In genomic region chr15:25893327-25893726, GRCm38 (mm10) we compare ENCODE assay signal across 15 mouse cellular contexts. TPM values are rescaled to one million over a fixed set of nuclear protein-coding genes. Genes with fewer than 3 reads are reported as not detected.
DNase-seq lines count a peak whose midpoint lies in the region; ATAC-seq lines count a peak whose summit lies in the region.
"Had no signal": no experiment of that assay in that cellular context is flagged by ENCODE, and none has a peak within 500 bp of the region (broad histone marks: within the 10 kb centered on the region; RNA-seq: fewer than 3 reads in every experiment).

No protein-coding gene starts in this region.

- H3K4me3 ChIP-seq in hindbrain, embryonic 15.5 days: no peak overlapping the region
- no peak overlapping the region for H3K4me3 ChIP-seq in hindbrain, embryonic 11.5 days (ENCODE audit: low read depth, low read length)
- H3K4me3 ChIP-seq in lung, embryonic 16.5 days (ENCODE audit: low read length): no peak overlapping the region
- no peak overlapping the region for H3K4me3 ChIP-seq in macrophage (ENCODE audit: inconsistent target)
- H3K4me3 ChIP-seq in heart, embryonic 10.5 days: no peak overlapping the region
- H3K4me3 ChIP-seq: embryonic facial prominence, embryonic 12.5 days; heart, adult 2 months; limb, embryonic 12.5 days; stomach, embryonic 15.5 days had no signal

- no peaks in the 10 kb centered on the region for H3K4me1 ChIP-seq in hindbrain, embryonic 15.5 days (replicated peaks)
- no peaks in the 10 kb centered on the region for H3K4me1 ChIP-seq in hindbrain, embryonic 11.5 days (replicated peaks; ENCODE audit: control insufficient read depth, insufficient read depth, low read length)
- no peaks in the 10 kb centered on the region for H3K4me1 ChIP-seq in lung, embryonic 16.5 days (replicated peaks; ENCODE audit: control insufficient read depth, insufficient read depth, low read length)
- H3K4me1 ChIP-seq in heart, embryonic 10.5 days: no peaks in the 10 kb centered on the region; the same call in 1 of the 2 replicates
- H3K4me1 ChIP-seq: embryonic facial prominence, embryonic 12.5 days; limb, embryonic 12.5 days; stomach, embryonic 15.5 days had no signal

- no peak overlapping the region for H3K4me2 ChIP-seq in hindbrain, embryonic 15.5 days
- H3K4me2 ChIP-seq in hindbrain, embryonic 11.5 days (replicated peaks; ENCODE audit: low read depth, low read length): no peak overlapping the region
- H3K4me2 ChIP-seq in lung, embryonic 16.5 days (ENCODE audit: low read depth, low read length): no peak overlapping the region
- H3K4me2 ChIP-seq: embryonic facial prominence, embryonic 12.5 days; limb, embryonic 12.5 days; stomach, embryonic 15.5 days had no signal

- no peaks in the 10 kb centered on the region for H3K27me3 ChIP-seq in hindbrain, embryonic 15.5 days
- no peaks in the 10 kb centered on the region for H3K27me3 ChIP-seq in hindbrain, embryonic 11.5 days (ENCODE audit: control insufficient read depth, insufficient read depth, low read length)
- H3K27me3 ChIP-seq in lung, embryonic 16.5 days (ENCODE audit: control insufficient read depth, insufficient read depth, low read depth, low read length): no peaks in the 10 kb centered on the region
- no peaks in the 10 kb centered on the region for H3K27me3 ChIP-seq in heart, embryonic 10.5 days (ENCODE audit: insufficient read depth, poor library complexity, severe bottlenecking)
- H3K27me3 ChIP-seq: embryonic facial prominence, embryonic 12.5 days; limb, embryonic 12.5 days; stomach, embryonic 15.5 days had no signal

- H3K9ac ChIP-seq in hindbrain, embryonic 15.5 days: no peak overlapping the region
- no peak overlapping the region for H3K9ac ChIP-seq in hindbrain, embryonic 11.5 days (ENCODE audit: low read depth, low read length)
- H3K9ac ChIP-seq in lung, embryonic 16.5 days (ENCODE audit: low read length): no peak overlapping the region
- H3K9ac ChIP-seq: embryonic facial prominence, embryonic 12.5 days; limb, embryonic 12.5 days; liver, postnatal 0 days; stomach, embryonic 15.5 days had no signal

- WGBS in hindbrain, embryonic 15.5 days: 18% methylated on average over 2 of the region's 2 CpGs
- WGBS in hindbrain, embryonic 11.5 days: 39% methylated on average over 2 of the region's 2 CpGs
- 36% methylated on average over 2 of the region's 2 CpGs for WGBS in lung, embryonic 16.5 days
- WGBS in macrophage (ENCODE audit: missing documents): 84% methylated on average over 2 of the region's 2 CpGs
- 63% methylated on average over 2 of the region's 2 CpGs for WGBS in heart, embryonic 10.5 days

- ATAC-seq in hindbrain, embryonic 15.5 days (ENCODE audit: low FRiP score, low read depth): peak; percentile 63
- no peak for ATAC-seq in hindbrain, embryonic 11.5 days (ENCODE audit: low FRiP score)
- peak; percentile 59 for ATAC-seq in lung, embryonic 16.5 days (ENCODE audit: low read depth)
- ATAC-seq: intestine, postnatal 0 days; liver, postnatal 0 days had no signal

- no peak overlapping the region for H3K27ac ChIP-seq in hindbrain, embryonic 15.5 days (replicated peaks)
- H3K27ac ChIP-seq in hindbrain, embryonic 11.5 days (ENCODE audit: low read depth, low read length): no peak overlapping the region
- no peak overlapping the region for H3K27ac ChIP-seq in lung, embryonic 16.5 days (ENCODE audit: low read length)
- H3K27ac ChIP-seq in macrophage: peak overlapping the region; percentile 98
- H3K27ac ChIP-seq in heart, embryonic 10.5 days: no peak overlapping the region
- H3K27ac ChIP-seq: embryonic facial prominence, embryonic 12.5 days; heart, adult 2 months; limb, embryonic 12.5 days; stomach, embryonic 15.5 days had no signal

- peaks cover 48% of the 10 kb centered on the region for H3K79me2 ChIP-seq in macrophage (ENCODE audit: inconsistent target)

- DNase-seq in hindbrain, embryonic 11.5 days (ENCODE audit: low spot score): no peak
- no peak for DNase-seq in lung, adult 18-20 months
- DNase-seq in brain, adult 2 months (ENCODE audit: low read depth, low spot score): peak; percentile 77
- DNase-seq in heart, embryonic 10.5 days (ENCODE audit: low spot score): no peak
- DNase-seq: cerebellum, adult 8-10 months; heart, adult 2 months; liver, postnatal 0 days; thymus, postnatal 25 days had no signal

- H3K36me3 ChIP-seq in hindbrain, embryonic 15.5 days: no peaks in the 10 kb centered on the region
- H3K36me3 ChIP-seq in hindbrain, embryonic 11.5 days (ENCODE audit: control insufficient read depth, insufficient read depth, low read length): no peaks in the 10 kb centered on the region
- H3K36me3 ChIP-seq in lung, embryonic 16.5 days (ENCODE audit: control insufficient read depth, insufficient read depth, low read length): no peaks in the 10 kb centered on the region
- H3K36me3 ChIP-seq in macrophage (ENCODE audit: inconsistent target): no peaks in the 10 kb centered on the region
- no peaks in the 10 kb centered on the region for H3K36me3 ChIP-seq in heart, embryonic 10.5 days
- H3K36me3 ChIP-seq: embryonic facial prominence, embryonic 12.5 days; limb, embryonic 12.5 days; stomach, embryonic 15.5 days had no signal

- no peaks in the 10 kb centered on the region for H3K9me3 ChIP-seq in hindbrain, embryonic 15.5 days
- no peaks in the 10 kb centered on the region for H3K9me3 ChIP-seq in hindbrain, embryonic 11.5 days (ENCODE audit: control insufficient read depth, low read length)
- no peaks in the 10 kb centered on the region for H3K9me3 ChIP-seq in lung, embryonic 16.5 days (ENCODE audit: control insufficient read depth, low read length)
- H3K9me3 ChIP-seq in heart, embryonic 10.5 days: no peaks in the 10 kb centered on the region
- H3K9me3 ChIP-seq: embryonic facial prominence, embryonic 12.5 days; limb, embryonic 12.5 days; stomach, embryonic 15.5 days had no signal

RNA-seq across cellular contexts. Expression of gene Retreg1, which starts 50.3 kb away (rescaled TPM):
- polyA plus RNA-seq in hindbrain, embryonic 15.5 days (2015; fragmentation: Nextera tagmentation; extraction: Ambion mirVana): 13.4 and 14.8 TPM in 2 replicates
- 3.5 and 4.6 TPM in 2 replicates for polyA plus RNA-seq in hindbrain, embryonic 11.5 days (2014; fragmentation: Nextera tagmentation; extraction: Ambion mirVana)
- polyA plus RNA-seq in lung, embryonic 16.5 days (2015; fragmentation: Nextera tagmentation; extraction: Ambion mirVana): 13.3 and 13.6 TPM in 2 replicates
- total RNA-seq in macrophage (2018; cell fraction: chromatin; rRNA removed): 10 to 100 TPM in 16 of 26 experiments, 1 to 10 TPM in 10; 5.6 to 29.9 (median 13.3) TPM
- total RNA-seq in macrophage (2018; cell fraction: cytosol; rRNA removed): 10 to 100 TPM; 23.2 to 63.0 (median 43.8) TPM
- 10 to 100 TPM; 18.9 to 48.7 (median 33.3) TPM for total RNA-seq in macrophage (2018; cell fraction: nucleus; rRNA removed)
- 43.8 to 52.0 TPM (median 44.9 TPM) in 3 replicates for polyA plus RNA-seq in macrophage (2018)
- polyA plus RNA-seq in heart, embryonic 10.5 days (2016; fragmentation: Nextera tagmentation; extraction: Ambion mirVana): 20.2 and 38.4 TPM in 2 replicates
